Mouse (Mus musculus): ENCODE data around the gene Gm17622.

Gene Gm17622

GRCm38 (mm10) chr13:96490433-96490832 lies at the start of gene Gm17622:
Gene Gm17622 (plus strand): TSS chr13:96490733.
- DNase-seq (ENCODE audit: low read depth, low spot score): no peak

GRCm38 (mm10) chr13:96450205-96450856 lies 40.2 kb upstream of the Gm17622 start:
- DNase-seq (ENCODE audit: low read depth, low spot score): peak; percentile 61

- no peak for DNase-seq (ENCODE audit: low read depth, low spot score)
Measured at GRCm38 (mm10) chr13:96450869-96451268, 39.7 kb upstream of the Gm17622 start.

- DNase-seq (ENCODE audit: low read depth, low spot score): no peak
Measured at GRCm38 (mm10) chr13:96451386-96452140, 39.0 kb upstream of the Gm17622 start.

- no peak for DNase-seq (ENCODE audit: low read depth, low spot score)
Measured at GRCm38 (mm10) chr13:96452621-96453020, 37.9 kb upstream of the Gm17622 start.

- no peak for DNase-seq (ENCODE audit: low read depth, low spot score)
Measured at GRCm38 (mm10) chr13:96454288-96454687, 36.2 kb upstream of the Gm17622 start.

GRCm38 (mm10) chr13:96457566-96457965 lies 33.0 kb upstream of the Gm17622 start:
- no peak for DNase-seq (ENCODE audit: low read depth, low spot score)

- no peak for DNase-seq (ENCODE audit: low read depth, low spot score)
Measured at GRCm38 (mm10) chr13:96458018-96458417, 32.5 kb upstream of the Gm17622 start.

- no peak for DNase-seq (ENCODE audit: low read depth, low spot score)
Measured at GRCm38 (mm10) chr13:96458606-96459005, 31.9 kb upstream of the Gm17622 start.

- DNase-seq (ENCODE audit: low read depth, low spot score): no peak
Measured at GRCm38 (mm10) chr13:96462644-96463043, 27.9 kb upstream of the Gm17622 start.

- no peak for DNase-seq (ENCODE audit: low read depth, low spot score)
Measured at GRCm38 (mm10) chr13:96465315-96465714, 25.2 kb upstream of the Gm17622 start.

GRCm38 (mm10) chr13:96468678-96469077 lies 21.9 kb upstream of the Gm17622 start:
- no peak for DNase-seq (ENCODE audit: low read depth, low spot score)

- DNase-seq (ENCODE audit: low read depth, low spot score): no peak
Measured at GRCm38 (mm10) chr13:96470556-96470955, 20.0 kb upstream of the Gm17622 start.

- no peak for DNase-seq (ENCODE audit: low read depth, low spot score)
Measured at GRCm38 (mm10) chr13:96470957-96471356, 19.6 kb upstream of the Gm17622 start, which contains the start of gene Ankdd1b. Gene Ankdd1b (minus strand): TSS chr13:96471198.

- no peak for DNase-seq (ENCODE audit: low read depth, low spot score)
Measured at GRCm38 (mm10) chr13:96477226-96477625, 13.3 kb upstream of the Gm17622 start.

GRCm38 (mm10) chr13:96478991-96479390 lies 11.5 kb upstream of the Gm17622 start:
- no peak for DNase-seq (ENCODE audit: low read depth, low spot score)

GRCm38 (mm10) chr13:96487230-96487629 lies 3.3 kb upstream of the Gm17622 start:
- DNase-seq (ENCODE audit: low read depth, low spot score): no peak

- DNase-seq (ENCODE audit: low read depth, low spot score): no peak
Measured at GRCm38 (mm10) chr13:96487968-96488367, 2.6 kb upstream of the Gm17622 start.

- no peak for DNase-seq (ENCODE audit: low read depth, low spot score)
Measured at GRCm38 (mm10) chr13:96496630-96497029, 6.1 kb downstream of the Gm17622 start.

GRCm38 (mm10) chr13:96499891-96500290 lies 9.4 kb downstream of the Gm17622 start:
- no peak for DNase-seq (ENCODE audit: low read depth, low spot score)

- DNase-seq (ENCODE audit: low read depth, low spot score): no peak
Measured at GRCm38 (mm10) chr13:96505661-96506060, 15.1 kb downstream of the Gm17622 start.

GRCm38 (mm10) chr13:96506313-96506712 lies 15.8 kb downstream of the Gm17622 start:
- no peak for DNase-seq (ENCODE audit: low read depth, low spot score)

- no peak for DNase-seq (ENCODE audit: low read depth, low spot score)
Measured at GRCm38 (mm10) chr13:96507541-96507940, 17.0 kb downstream of the Gm17622 start.
